Mouse (Mus musculus) kidney, adult 8-10 months (tissue): ENCODE measurements around the gene Defb3.
"Not testable (repeated sequence)": the region's sequence is repeated elsewhere in the genome, so short reads cannot be mapped to it uniquely, and the experiment has no call there.

Experiments used
- DNase-seq, 2 experiments: peaks; one replicate each; pipeline ENCODE4 v3.0.0; 2022

Gene Defb3

DNA sequence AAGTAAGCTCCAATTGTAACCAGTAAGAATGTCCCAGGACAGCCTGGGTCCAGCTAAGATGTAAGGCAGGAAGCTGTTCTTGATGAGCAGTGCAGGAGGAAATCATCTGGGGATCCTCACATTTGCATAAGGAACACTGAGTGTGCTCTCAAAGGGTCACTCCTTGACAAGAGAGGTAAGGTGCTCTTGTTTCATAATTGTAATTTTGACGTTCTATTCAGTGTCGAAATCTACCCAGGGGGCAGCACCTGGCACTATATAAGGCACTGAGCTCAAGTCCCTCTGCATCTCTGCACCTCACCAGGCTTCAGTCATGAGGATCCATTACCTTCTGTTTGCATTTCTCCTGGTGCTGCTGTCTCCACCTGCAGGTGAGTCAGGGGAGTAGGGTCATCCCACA lies at the start of gene Defb3:
Gene Defb3, plus strand, starts transcription at position 301 of the 400 bp plus-strand sequence.
- DNase-seq: not testable (repeated sequence)

DNA sequence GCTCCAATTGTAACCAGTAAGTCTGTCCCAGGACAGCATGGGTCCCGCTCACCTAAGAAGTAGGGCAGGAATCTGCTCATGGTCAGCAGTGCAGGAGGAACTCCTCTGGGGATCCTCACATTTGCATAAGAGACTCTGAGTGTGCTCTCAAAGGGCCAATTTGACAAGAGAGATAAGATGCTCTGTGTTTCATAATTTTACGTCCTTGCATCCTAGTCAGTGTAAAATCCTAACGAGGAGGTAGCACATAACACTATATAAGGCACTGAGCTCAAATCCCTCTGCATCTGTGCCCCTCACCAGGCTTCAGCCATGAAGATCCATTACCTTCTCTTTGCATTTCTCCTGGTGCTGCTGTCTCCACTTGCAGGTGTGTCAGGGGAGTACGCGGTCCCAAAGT lies 45.9 kb upstream of the Defb3 start, which contains the start of gene Defb5:
Gene Defb5, plus strand, starts transcription at position 301 of the 400 bp plus-strand sequence.
- no peak for DNase-seq

DNA sequence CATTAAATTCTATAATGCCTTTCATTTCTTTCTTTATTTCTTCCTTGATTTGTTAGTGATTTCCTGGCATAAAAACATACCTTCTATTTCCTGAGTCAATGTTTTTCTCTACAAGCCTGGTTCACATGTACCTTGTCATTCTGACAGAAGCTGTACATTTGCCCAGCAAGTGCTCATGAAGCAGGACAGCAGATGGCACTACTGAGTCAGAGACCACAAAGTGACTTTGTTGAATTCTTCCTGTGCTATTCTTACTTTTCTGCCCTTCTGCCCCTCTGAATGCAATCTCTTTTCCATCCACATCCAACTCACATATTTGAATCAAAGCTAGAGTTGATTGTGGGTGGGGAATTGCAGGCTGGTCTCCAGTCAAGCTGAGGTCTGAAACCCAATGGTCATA lies 35.0 kb upstream of the Defb3 start:
- no peak for DNase-seq

DNA sequence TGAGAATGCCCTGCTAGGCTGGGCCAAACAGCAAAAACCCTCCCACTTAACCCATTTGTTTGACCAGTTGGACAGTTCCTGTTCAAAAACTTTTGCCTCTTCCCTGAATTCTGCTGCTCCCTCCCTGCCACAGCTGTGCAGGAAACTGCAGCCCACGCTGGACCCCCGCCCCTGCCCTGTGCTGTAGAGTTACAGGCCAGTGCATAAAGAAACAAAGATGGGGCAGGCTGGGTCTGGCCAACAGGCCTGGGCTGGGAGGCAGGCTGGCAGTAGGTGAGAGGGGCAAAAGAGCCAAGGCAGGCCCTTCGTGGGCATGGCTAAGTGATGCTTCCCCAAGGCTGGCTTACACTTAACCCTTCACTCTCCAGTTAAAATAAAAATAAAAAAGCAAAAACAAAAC lies 33.5 kb upstream of the Defb3 start:
- no peak for DNase-seq

DNA sequence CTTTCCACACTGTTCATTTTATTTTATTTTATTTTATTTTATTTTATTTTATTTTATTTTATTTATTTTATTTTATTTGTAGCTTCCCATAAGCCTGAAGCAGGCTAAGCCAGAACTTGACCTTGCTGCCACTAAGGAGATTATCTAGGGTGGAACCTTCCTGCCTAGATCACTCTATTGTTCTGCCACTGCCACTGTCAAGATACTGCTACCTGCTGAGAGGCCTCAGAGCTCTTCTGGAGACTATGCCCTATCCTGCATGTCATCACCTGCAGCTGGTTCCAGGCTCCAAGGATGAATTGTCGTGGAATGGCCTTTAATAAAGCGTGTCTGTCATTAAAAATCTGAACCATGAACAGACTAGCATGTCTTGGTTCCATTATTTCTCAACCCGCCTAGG lies 5.2 kb downstream of the Defb3 start:
- not testable (repeated sequence) for DNase-seq

DNA sequence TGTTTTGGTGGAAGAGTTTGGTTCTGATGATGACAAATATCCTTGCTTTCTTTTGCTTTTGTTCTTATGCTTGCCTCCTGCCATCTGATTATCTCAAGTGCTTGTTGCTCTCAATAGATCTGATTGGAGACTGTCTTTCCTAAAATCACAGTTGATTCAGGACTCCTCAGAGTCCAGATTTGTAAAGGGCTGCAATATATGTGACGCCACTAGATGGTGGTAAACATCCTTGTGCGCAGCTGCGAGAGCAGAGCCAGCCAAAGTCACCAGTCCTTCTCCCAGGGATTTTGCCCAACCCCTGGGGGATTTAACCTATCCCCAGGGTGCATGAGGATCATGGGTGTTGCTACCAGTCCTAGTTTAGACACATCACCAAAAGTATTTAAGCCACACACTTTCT lies 38.7 kb downstream of the Defb3 start:
- peak in 1 of 2 experiments; percentile 5 for DNase-seq
